Mouse (Mus musculus): Measurements from ENCODE around the gene Gm28372.

DNA sequence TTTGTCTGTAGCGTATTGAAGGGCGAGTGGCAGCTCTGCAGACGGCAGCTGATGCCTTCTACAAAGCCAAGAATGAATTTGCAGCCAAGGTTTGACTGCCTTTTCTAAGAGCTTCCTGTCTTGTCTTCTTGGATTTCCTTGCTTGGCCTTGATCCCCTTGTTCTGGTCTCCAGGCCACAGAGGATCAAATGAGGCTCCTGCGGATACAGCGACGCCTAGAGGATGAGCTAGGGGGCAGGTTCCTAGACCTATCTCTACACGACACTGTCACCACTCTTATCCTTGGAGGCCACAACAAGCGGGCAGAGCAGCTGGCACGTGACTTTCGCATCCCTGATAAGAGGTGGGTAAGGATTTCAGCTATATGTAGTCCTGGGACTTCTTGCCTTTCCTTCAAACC, 37.1 kb downstream of the Gm28372 start:
- no peak for TF ChIP-seq CTCF (IDR thresholded peaks at IDR 0.05; ENCODE audit: low read depth)
- no peak for TF ChIP-seq EP300 (IDR thresholded peaks at IDR 0.05; ENCODE audit: low read depth)

All from heart, postnatal 0 days (tissue).